Mouse (Mus musculus): ENCODE results near the gene Fam216a.

Fam216a gene

DNA sequence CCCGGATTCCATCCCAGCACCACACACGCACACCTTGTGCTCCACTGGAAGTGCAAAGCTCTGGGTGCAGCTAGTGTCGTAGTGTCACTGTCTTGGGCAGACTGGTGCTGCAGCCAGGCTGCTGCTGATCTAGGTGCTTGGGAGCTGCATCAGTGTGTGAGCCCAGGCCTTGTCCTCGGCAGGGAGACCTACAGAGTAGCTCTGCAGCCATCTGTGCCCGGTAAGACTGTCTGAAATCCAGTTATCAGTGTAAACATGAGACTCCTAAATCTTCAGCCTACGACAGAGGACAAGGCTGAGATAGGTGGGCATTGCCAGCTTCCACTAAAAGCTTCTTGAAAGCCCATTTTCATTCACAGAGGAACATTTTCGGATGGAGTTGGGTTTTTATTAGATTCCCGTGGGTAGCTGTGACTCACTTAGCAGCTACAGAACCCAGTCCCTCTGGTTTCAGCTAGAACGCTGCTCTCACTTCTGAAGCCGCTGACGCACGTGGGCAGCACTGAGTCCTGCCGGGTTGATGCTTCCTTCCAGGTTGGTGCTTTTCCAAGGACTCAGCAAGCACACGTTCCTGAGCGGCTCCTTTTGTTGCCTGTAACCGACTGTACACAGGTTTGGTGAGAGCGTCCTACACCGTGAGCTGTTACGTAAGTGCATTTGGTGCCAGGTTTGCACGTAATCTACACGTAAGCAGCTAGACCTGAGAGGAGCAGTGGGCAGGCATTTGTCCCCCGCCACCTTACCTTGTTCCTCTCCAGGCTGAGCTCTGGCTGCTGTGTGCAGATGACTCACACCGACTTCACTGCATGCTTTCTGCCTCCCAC lies 47.3 kb downstream of the Fam216a start:
- in situ Hi-C loops (cut with MboI, MseI) = no loop called here

DNA sequence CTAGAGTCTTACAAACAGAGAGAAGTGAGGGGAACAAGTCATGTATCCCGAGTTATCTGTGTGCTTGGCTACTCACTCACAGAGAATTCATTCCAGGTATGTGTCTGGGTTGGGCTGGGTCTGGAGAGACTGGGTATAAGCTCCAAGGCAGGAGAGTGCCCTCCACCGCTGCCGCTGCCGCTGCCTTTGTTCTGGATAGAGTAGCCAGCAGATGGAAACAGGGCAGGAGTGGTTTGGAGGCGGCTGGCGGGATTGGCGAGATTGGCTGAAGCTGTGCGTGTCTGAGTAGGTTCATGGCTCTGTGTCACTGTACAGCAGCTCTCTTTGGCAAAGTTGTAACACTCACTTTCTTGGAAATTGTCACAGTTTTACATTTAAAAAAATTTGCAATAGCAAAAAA lies 48.6 kb downstream of the Fam216a start:
- in situ Hi-C loops (cut with MboI, MseI) = no loop called here

DNA sequence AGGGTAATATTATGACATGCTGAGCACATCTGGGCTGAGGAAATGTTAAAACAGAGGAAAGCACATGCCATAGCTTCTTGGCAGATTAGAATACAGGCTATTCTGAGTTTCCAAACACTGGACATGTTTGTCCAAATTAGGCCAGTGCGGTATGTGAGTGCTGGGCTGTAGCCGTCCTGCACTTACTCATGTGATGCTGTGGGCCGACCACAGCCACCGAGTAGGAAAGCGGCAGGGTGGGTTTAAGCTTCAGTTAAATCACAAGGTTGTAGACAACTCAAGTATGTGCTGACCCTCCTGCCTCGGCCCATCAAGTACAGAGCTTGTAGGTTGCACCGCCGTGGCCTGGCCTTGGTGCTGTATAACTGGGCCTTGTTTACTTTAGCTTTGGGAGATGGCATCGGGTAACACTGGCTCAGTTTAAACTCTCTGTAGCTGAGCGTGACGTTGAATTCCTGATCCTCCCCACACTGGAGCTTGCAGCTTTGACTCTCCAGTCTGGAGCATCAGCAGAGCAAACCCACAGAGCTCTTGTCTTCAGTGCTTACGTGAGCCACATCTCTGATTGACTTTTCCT lies 51.9 kb downstream of the Fam216a start:
- in situ Hi-C loops (cut with MboI, MseI) = no loop called here

DNA sequence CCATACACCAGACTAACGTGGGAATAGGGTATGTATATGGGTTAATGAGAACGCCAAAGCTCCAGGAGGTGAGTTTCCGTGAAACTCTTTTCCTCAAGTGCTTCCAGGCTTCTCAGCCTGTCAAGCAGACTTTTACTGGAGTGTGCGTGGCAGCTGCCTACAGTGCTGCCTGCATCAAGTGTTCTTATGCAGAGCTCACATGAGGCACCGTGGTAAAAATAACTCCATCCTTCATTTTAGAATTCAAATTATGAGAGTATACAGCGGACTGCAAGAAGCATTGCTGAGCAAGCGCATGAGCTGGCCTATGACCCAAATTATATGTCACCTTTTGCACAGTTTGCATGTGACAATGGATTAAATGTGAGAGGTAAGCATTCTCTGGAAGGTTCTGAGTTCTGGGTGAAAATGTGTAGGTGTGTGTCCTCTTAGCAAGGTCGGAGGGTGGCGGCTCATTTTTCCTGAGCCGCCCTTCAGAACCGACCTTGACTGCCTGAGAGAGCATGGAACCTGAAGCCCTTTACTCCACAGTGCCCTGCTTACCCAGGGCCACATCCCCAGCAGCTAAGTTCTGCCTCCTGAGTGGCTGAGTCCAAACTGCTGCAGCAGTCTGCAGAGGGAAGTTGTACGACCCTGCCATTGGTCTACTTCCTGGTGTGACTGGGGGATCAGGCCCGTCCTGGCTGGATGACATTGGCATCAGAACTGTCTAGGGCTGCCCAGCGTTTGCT lies 52.5 kb downstream of the Fam216a start:
- in situ Hi-C loops (cut with MboI, MseI) = loop anchor here (5.0 kb wide), 1 partner anchor 52 kb away; no protein-coding TSS in a partner anchor

DNA sequence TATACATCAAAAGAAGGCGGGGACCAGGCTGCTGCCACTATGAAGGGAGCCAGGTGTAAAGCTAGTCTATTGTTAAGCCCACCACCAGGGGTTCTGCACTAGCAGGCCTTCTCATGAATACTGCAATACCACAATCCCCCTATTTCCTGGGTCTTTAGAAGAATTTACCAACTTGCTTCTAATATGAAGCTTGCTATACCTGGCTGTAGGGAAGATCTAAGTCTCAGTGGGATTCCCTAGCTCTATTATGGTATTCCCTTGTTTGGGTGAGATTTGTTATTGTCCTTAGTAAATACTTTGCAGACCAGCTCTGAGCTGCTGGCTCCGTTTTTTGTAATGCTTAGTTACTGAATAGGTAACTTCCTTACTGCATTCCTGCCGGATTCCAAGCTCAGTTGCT lies 53.2 kb downstream of the Fam216a start:
- in situ Hi-C loops (cut with MboI, MseI) = loop anchor here (5.0 kb wide), 1 partner anchor 52 kb away; no protein-coding TSS in a partner anchor

DNA sequence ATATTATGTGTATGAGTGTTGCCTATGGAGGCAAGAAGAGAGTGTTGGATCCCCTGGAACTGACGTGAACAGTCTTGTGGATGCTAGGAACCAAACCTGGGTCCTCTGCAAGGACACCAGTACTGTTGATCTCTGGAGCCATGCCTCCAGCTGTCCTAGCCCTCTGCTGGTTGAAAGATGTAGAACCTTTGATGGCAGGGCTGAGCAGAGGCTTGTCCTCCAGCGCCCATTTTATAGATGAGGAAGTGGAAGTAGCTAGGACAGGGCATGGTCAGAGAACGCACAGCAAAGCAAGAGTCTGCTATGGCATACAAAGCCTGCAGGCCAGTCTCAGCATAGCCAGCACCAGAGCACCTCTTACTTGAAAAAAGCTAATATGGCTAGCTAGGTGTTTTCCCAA lies 54.1 kb downstream of the Fam216a start:
- in situ Hi-C loops (cut with MboI, MseI) = loop anchor here (5.0 kb wide), 1 partner anchor 51 kb away; no protein-coding TSS in a partner anchor

DNA sequence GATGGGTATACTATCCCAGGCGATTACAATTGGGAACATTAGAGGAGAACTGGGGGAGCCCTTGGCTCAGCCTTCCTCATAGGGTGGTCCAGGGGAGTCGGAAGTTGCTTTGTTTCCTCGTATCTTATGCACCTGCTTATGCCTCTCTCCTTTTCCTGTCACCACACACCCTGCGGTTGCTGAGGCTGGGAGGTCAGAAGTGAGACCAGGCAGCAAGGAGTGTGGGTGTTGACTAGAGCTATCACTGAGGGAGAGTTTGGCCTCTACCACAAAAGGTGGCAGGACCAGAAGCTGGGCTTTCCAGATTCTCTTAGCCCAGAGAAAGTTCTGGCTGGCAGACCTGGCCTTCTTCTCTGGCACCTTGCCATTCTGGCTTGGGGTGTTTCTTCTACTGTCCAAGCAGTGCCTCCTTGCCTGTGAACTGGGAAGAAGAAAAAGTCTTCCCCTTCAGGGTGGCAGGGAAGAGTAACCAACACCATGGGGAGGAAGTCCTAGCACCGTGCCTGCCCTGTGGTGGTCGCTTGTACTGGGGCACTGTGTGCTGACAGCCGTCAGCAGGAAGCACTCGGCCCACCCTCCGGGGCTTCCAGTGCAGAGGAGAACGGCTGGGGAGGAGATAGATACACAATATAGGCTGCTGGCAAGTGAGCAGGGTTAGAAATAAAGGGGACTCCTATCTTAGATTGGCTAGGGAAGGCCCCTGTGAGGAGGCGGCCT lies 54.7 kb downstream of the Fam216a start:
- in situ Hi-C loops (cut with MboI, MseI) = loop anchor here (5.0 kb wide), 1 partner anchor 50 kb away; no protein-coding TSS in a partner anchor

DNA sequence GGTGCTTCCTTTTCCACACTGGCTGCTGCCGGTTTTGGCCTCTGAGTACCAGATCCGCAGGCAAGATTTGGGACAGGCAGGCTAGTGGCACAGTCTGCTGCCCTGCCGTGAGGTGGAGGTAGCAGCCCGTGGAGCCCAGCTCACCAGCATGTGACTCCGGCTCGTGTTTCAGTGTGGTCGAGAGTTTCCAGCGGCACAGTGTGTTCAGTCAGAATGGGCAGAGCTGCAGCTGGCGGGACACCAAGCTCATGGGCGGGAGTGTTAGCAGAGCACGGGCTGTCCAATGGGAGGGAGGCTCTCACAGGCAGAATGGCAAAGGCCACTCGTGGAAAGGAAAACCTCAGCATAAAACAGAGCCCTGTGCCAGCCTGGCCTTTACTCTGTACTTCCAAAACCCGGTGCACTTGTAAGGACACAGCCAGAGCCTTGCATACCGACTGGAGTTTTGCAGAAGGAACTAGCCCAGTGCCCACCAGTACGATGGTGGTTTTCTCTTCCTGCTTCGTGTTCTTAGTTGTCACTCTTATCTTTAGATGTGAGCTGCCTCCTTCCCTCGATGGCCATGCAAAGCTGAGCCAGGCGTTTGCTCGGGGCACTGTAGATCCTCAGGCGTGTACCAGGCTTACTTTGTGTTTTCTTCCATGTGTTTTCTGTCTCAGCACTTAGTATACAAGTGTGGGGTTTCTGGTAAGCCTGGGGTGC lies 57.0 kb downstream of the Fam216a start:
- in situ Hi-C loops (cut with MboI, MseI) = loop anchor here (5.0 kb wide), 1 partner anchor 48 kb away; no protein-coding TSS in a partner anchor

All from T-helper 2 cell (primary cell).